Mouse (Mus musculus): ENCODE measurements around the gene Caskin1. TPM values are rescaled to one million over a fixed set of nuclear protein-coding genes. Genes with fewer than 3 reads are reported as not detected.

Gene Caskin1
- total RNA-seq, 2 experiments from 2014 or later: 153 to 157 TPM

- no peak for DNase-seq (ENCODE audit: low spot score in 2 of 2)
These were observed 42.1 kb downstream of the Caskin1 start for GRCm38 (mm10) chr17:24530361-24531050.

- DNase-seq (ENCODE audit: low spot score in 2 of 2): no peak
These were observed 42.7 kb downstream of the Caskin1 start for GRCm38 (mm10) chr17:24531064-24531463.

GRCm38 (mm10) chr17:24532045-24532444 lies 43.6 kb downstream of the Caskin1 start:
- no peak for DNase-seq (ENCODE audit: low spot score in 2 of 2)

GRCm38 (mm10) chr17:24533099-24533992 lies 44.9 kb downstream of the Caskin1 start:
- DNase-seq (ENCODE audit: low spot score in 2 of 2): peak; percentile 87 to 95

GRCm38 (mm10) chr17:24534160-24534718 lies 45.8 kb downstream of the Caskin1 start, which contains the start of gene Rab26:
Gene Rab26 (minus strand): TSS chr17:24534210.
- no peak for DNase-seq (ENCODE audit: low spot score in 2 of 2)

GRCm38 (mm10) chr17:24535300-24535699 lies 46.9 kb downstream of the Caskin1 start:
- DNase-seq (ENCODE audit: low spot score in 2 of 2): peak in 1 of 2 experiments; percentile 46

GRCm38 (mm10) chr17:24537536-24537935 lies 49.1 kb downstream of the Caskin1 start:
- DNase-seq (ENCODE audit: low spot score in 2 of 2): peak in 1 of 2 experiments; percentile 57

GRCm38 (mm10) chr17:24538950-24539349 lies 50.5 kb downstream of the Caskin1 start:
- peak in 1 of 2 experiments; percentile 63 for DNase-seq (ENCODE audit: low spot score in 2 of 2)

- peak in 1 of 2 experiments; percentile 49 for DNase-seq (ENCODE audit: low spot score in 2 of 2)
These were observed 52.0 kb downstream of the Caskin1 start for GRCm38 (mm10) chr17:24540375-24540774.

GRCm38 (mm10) chr17:24544613-24545012 lies 56.2 kb downstream of the Caskin1 start:
- DNase-seq (ENCODE audit: low spot score in 2 of 2): no peak

- no peak for DNase-seq (ENCODE audit: low spot score in 2 of 2)
These were observed 56.8 kb downstream of the Caskin1 start for GRCm38 (mm10) chr17:24545247-24545646.

GRCm38 (mm10) chr17:24546234-24546633 lies 57.8 kb downstream of the Caskin1 start:
- DNase-seq (ENCODE audit: low spot score in 2 of 2): no peak

GRCm38 (mm10) chr17:24548435-24548834 lies 60.0 kb downstream of the Caskin1 start:
- no peak for DNase-seq (ENCODE audit: low spot score in 2 of 2)

GRCm38 (mm10) chr17:24548921-24549617 lies 60.7 kb downstream of the Caskin1 start:
- DNase-seq (ENCODE audit: low spot score in 2 of 2): peak in 1 of 2 experiments; percentile 58

- peak; percentile 99 for DNase-seq (ENCODE audit: low spot score in 2 of 2)
These were observed 61.4 kb downstream of the Caskin1 start, which contains the start of gene Pkd1 for GRCm38 (mm10) chr17:24549618-24550415. Gene Pkd1 (plus strand): TSS chr17:24549834.

- peak in 1 of 2 experiments; percentile 80 for DNase-seq (ENCODE audit: low spot score in 2 of 2)
These were observed 62.1 kb downstream of the Caskin1 start for GRCm38 (mm10) chr17:24550416-24551049.

- no peak for DNase-seq (ENCODE audit: low spot score in 2 of 2)
These were observed 62.6 kb downstream of the Caskin1 start for GRCm38 (mm10) chr17:24551050-24551444.

- no peak for DNase-seq (ENCODE audit: low spot score in 2 of 2)
These were observed 68.7 kb downstream of the Caskin1 start for GRCm38 (mm10) chr17:24557091-24557490.
